Mouse (Mus musculus): ENCODE data around the gene Gpc5. TPM values are rescaled to one million over a fixed set of nuclear protein-coding genes. Genes with fewer than 3 reads are reported as not detected.
A peak's percentile ranks its signal among the peaks of the same experiment; 100 is the strongest.

The Gpc5 gene
- polyA plus RNA-seq, 2 experiments from 2014 or later, result 0.30 TPM; not detected in 1

- no peak for ATAC-seq
Observed at GRCm38 (mm10) chr14:115107467-115107866, 15.5 kb downstream of the Gpc5 start.

- no peak for ATAC-seq
Observed at GRCm38 (mm10) chr14:115118626-115119025, 26.6 kb downstream of the Gpc5 start.

- ATAC-seq, result no peak
Observed at GRCm38 (mm10) chr14:115148821-115149220, 56.8 kb downstream of the Gpc5 start.

- no peak for ATAC-seq
Observed at GRCm38 (mm10) chr14:115156597-115156996, 64.6 kb downstream of the Gpc5 start.

- ATAC-seq, result peak; percentile 32
Observed at GRCm38 (mm10) chr14:115177322-115177836, 85.4 kb downstream of the Gpc5 start.

GRCm38 (mm10) chr14:115179925-115180324, 87.9 kb downstream of the Gpc5 start:
- no peak for ATAC-seq

GRCm38 (mm10) chr14:115188256-115188655, 96.2 kb downstream of the Gpc5 start:
- ATAC-seq, result no peak

GRCm38 (mm10) chr14:115228075-115228474, 136.1 kb downstream of the Gpc5 start:
- no peak for ATAC-seq

- ATAC-seq, result no peak
Observed at GRCm38 (mm10) chr14:115236387-115236786, 144.4 kb downstream of the Gpc5 start.

GRCm38 (mm10) chr14:115240621-115241373, 148.8 kb downstream of the Gpc5 start:
- ATAC-seq, result no peak

GRCm38 (mm10) chr14:115250537-115250936, 158.5 kb downstream of the Gpc5 start:
- no peak for ATAC-seq

- ATAC-seq, result no peak
Observed at GRCm38 (mm10) chr14:115251791-115252190, 159.8 kb downstream of the Gpc5 start.

- no peak for ATAC-seq
Observed at GRCm38 (mm10) chr14:115253155-115253554, 161.1 kb downstream of the Gpc5 start.

GRCm38 (mm10) chr14:115253685-115254084, 161.7 kb downstream of the Gpc5 start:
- ATAC-seq, result peak; percentile 20

GRCm38 (mm10) chr14:115269703-115270402, 177.8 kb downstream of the Gpc5 start:
- ATAC-seq, result no peak

- ATAC-seq, result no peak
Observed at GRCm38 (mm10) chr14:115270445-115270844, 178.4 kb downstream of the Gpc5 start.

GRCm38 (mm10) chr14:115282782-115283181, 190.8 kb downstream of the Gpc5 start:
- ATAC-seq, result no peak

GRCm38 (mm10) chr14:115324247-115324646, 232.2 kb downstream of the Gpc5 start:
- ATAC-seq, result no peak

GRCm38 (mm10) chr14:115326426-115326825, 234.4 kb downstream of the Gpc5 start:
- ATAC-seq, result no peak

- no peak for ATAC-seq
Observed at GRCm38 (mm10) chr14:115339084-115339483, 247.1 kb downstream of the Gpc5 start.

GRCm38 (mm10) chr14:115342597-115342996, 250.6 kb downstream of the Gpc5 start:
- ATAC-seq, result no peak

- ATAC-seq, result no peak
Observed at GRCm38 (mm10) chr14:115349448-115349847, 257.4 kb downstream of the Gpc5 start.

GRCm38 (mm10) chr14:115365320-115365935, 273.4 kb downstream of the Gpc5 start:
- no peak for ATAC-seq

Measured in CD4-positive, CD25-positive, alpha-beta regulatory T cell, adult 4 months (primary cell).